Mouse (Mus musculus): ENCODE data around the gene Gm40193.
A peak's percentile ranks its signal among the peaks of the same experiment; 100 is the strongest.
"Not testable (repeated sequence)": the region's sequence is repeated elsewhere in the genome, so short reads cannot be mapped to it uniquely, and the experiment has no call there.

Gene Gm40193

GRCm38 (mm10) chr11:70539877-70540587 lies 7.3 kb upstream of the Gm40193 start, which contains the start of gene Pld2:
TSS of gene Pld2 (plus strand) at chr11:70540064.
- peak; percentile 95 for DNase-seq

GRCm38 (mm10) chr11:70539423-70539822 lies 6.7 kb upstream of the Gm40193 start:
- no peak for DNase-seq

- not testable (repeated sequence) for DNase-seq
Measured at GRCm38 (mm10) chr11:70531065-70531464, 1.7 kb downstream of the Gm40193 start.

- DNase-seq = no peak
Measured at GRCm38 (mm10) chr11:70528610-70529009, 4.1 kb downstream of the Gm40193 start.

DNA sequence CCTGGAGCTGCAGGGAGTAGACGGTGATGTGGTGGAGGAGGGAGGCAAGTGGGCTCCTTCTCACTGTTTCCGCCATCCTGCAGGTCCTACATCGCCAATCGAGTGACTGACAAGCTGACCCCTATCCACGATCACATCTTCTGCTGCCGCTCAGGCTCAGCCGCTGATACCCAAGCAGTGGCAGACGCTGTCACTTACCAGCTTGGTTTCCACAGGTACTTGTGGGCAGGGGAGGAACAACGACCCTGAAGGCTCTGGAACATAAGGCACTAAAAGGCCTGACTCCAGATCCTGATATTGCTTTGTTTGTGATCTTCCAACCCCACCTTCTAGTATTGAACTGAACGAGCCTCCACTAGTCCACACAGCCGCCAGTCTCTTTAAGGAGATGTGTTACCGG lies 6.5 kb downstream of the Gm40193 start:
- no peak for DNase-seq

GRCm38 (mm10) chr11:70525726-70526125 lies 7.0 kb downstream of the Gm40193 start:
- DNase-seq = no peak

DNA sequence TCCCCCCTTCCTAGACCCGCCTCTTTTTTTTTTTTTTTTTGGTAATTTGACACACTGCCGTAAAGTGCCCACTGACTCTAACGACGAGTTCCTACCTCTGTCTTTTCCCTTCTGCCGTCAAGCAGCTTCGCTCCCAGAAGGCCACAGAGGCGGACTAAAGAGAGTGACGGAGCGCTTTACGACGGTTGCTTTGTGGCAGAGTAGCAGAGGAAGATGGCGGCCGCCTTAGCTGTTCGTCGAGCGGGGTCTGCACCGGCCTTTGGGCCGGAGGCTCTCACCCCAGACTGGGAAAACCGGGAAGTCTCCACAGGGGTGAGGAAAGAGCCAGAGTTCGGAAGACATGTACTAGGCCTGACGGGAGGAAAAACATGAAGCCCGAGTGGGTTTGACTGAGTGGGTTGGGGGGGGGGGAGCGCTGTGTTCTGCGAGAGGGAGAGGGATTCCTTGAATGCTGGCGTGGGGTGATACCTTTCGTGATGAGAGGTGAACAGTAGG lies 7.5 kb downstream of the Gm40193 start, which contains the start of gene Psmb6:
TSS of gene Psmb6 (plus strand) at position 184 of the 495 bp plus-strand sequence.
- peak; percentile 97 for DNase-seq

GRCm38 (mm10) chr11:70524782-70525181 lies 8.0 kb downstream of the Gm40193 start:
- no peak for DNase-seq

- DNase-seq = not testable (repeated sequence)
Measured at GRCm38 (mm10) chr11:70523306-70523989, 9.3 kb downstream of the Gm40193 start.

GRCm38 (mm10) chr11:70520178-70520769 lies 12.5 kb downstream of the Gm40193 start:
- peak; percentile 69 for DNase-seq

DNA sequence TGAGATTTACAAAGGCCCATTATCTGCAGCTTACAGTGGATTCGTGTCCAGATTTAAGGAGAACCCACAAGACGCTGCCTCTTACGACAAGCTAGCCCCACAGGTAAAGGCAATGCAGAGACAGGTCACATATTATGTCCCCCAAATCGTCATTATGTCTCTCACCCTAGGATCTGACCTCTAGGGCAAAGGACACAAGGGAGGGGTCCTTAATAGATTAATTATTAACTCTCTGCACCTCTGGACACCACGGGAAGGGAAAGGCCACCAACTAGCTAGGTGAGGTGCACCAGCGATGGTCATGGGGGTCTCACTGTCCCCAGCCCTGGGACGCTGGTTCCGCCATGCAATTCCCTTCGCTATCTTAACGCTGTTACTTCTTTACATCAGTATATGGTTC lies 13.8 kb downstream of the Gm40193 start, which contains the start of gene Gltpd2:
TSS of gene Gltpd2 (plus strand) at position 274 of the 400 bp plus-strand sequence.
- DNase-seq = no peak

- DNase-seq = no peak
Measured at GRCm38 (mm10) chr11:70518436-70518835, 14.3 kb downstream of the Gm40193 start.

DNA sequence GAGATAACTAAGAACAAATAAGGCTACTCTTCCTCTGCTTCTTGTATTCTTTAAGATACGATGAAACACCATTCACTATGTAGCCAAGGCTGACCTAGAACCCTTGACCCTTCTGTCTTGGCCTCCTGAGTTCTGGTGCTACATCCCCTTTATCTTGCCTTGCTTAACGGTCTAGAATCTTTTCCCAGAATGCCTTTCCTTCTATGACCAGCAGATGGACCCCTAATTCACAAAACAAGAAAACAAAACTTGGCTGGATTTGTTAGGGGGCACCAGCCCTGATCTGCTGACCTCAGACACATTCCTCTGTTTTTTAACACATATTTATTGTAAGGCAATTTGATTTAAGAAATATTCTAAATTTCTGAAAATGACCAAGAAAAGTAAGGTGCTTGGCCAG lies 16.4 kb downstream of the Gm40193 start:
- peak; percentile 74 for DNase-seq

DNA sequence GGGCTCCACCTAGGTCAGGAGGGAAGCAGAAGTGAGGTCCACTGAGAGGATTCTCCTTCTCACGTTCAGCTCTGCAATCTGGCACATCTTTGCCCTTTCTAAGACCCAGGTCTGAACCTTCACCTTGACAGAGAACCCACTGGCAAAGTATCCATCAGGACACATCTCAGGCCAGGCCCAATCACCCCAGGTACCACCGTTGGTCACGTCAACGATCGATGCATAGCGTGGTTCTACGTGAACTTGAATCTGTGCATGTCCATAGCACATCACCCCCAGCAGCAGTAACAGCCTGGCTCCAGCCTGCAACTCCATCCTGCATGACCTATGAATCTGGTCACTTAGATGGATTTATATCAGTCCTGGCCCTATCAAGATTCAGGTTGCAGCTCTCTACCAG lies 18.5 kb downstream of the Gm40193 start, which contains the start of gene Vmo1:
TSS of gene Vmo1 (minus strand) at position 329 of the 400 bp plus-strand sequence.
- DNase-seq = no peak

- DNase-seq = peak; percentile 47
Measured at GRCm38 (mm10) chr11:70513520-70513919, 19.2 kb downstream of the Gm40193 start.

DNA sequence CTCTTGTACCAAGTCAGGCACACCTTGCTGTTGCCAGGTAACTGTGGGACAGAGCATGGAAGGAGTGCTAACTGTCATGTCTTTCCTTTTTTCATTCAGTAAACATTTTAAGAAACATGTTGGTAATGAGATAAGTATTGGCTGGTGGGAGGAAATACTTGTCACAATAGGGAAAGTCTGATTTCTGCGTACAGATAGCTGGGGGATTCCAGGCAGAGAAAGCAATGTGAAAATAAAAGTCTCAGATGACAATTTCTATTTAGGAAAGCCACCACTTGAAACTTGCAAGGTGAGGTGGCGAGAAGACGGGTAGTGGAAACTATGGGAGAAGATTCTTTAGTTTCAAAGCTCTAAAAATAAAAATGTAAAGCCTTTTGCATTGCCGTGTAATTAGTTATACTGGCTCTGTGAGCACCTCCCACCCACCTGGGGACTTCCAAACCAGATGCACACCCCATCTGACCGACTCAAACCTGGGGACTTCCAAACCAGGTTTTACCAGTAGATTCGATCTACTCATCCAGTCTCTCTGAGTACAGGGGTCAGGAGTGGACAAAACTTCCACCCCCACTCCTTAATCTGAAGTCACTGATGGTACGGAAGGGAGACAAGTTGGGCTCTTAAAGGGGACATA lies 19.9 kb downstream of the Gm40193 start:
- no peak for DNase-seq

GRCm38 (mm10) chr11:70511825-70512224 lies 20.9 kb downstream of the Gm40193 start:
- DNase-seq = no peak

- DNase-seq = no peak
Measured at GRCm38 (mm10) chr11:70511242-70511641, 21.5 kb downstream of the Gm40193 start.

GRCm38 (mm10) chr11:70509753-70510564 lies 22.8 kb downstream of the Gm40193 start:
- DNase-seq = peak; percentile 59

DNA sequence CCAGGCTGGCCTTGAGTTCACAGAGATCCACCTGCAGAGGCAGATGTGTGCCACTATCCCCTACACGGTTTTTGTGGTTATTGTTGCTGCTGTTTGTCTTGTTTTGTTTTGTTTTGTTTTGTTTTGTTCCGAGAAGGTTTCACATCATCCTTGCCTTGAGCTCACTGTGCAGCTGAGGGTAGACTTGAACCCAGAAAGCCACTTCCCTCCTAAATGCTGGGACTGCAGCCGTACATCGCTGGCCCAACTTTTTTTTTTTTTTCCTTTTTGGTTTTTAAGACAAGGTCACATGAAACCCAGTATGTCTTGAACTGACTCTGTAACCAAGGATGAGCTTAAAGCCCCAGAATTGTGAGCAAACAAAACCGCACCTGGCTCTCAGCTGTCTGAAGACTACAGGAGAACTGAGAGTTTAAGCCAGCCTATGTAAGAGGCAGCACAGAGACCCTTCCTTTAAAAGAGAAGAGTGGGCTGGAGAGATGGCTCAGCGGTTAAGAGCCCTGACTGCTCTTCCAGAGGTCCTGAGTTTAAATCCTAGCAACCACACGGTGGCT lies 25.7 kb downstream of the Gm40193 start:
- DNase-seq = no peak

DNA sequence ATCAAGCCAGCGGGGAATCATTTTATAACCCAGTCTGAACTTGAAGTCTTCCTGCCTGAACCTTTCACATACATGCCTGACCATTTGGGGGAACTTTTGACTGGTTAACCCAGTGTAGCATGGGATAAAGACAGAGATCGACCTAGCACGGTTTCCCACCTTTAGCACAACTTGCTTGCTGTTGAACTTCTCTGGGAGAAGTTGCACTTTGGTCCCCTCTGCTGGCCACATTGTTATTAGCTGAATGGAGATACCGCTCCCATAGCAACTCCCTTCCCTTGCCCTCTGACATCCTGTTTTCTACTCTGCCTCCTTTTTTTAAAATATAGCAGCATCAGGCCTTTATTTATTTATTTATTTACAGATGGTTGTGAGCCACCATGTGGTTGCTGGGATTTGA lies 26.4 kb downstream of the Gm40193 start:
- DNase-seq = peak; percentile 91

- DNase-seq = no peak
Measured at GRCm38 (mm10) chr11:70504970-70505369, 27.8 kb downstream of the Gm40193 start, which contains the start of gene Tm4sf5. TSS of gene Tm4sf5 (plus strand) at chr11:70505244.
